Mouse (Mus musculus): ENCODE measurements at regions not wholly inside any gene's neighbourhood (a gene's known extent, or its start where the extent isn't known, plus 50 kb on each side); places are given as distances from the start of the nearest gene placed in this dataset.

DNA sequence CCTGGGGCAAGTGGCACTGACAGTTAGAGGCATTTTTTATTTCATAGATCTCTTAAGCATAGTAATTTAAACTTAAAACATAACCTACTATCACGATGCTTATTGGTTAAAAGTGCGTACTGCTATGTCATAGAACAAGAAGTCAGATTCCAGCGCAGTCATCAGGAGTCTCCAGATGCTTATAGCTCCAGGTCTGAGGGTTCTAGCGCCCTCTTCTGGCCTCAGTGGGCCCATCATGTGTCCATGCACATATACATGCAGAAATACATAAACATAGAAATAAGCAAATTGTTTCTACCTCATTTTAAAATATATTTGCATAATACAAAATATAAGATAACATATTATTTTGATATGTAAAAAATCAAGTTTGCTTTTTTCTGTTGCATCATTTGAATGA lies 1002.8 kb upstream of the Adgrl2 start:
- no peak for DNase-seq (ENCODE audit: low read depth, low spot score)

DNA sequence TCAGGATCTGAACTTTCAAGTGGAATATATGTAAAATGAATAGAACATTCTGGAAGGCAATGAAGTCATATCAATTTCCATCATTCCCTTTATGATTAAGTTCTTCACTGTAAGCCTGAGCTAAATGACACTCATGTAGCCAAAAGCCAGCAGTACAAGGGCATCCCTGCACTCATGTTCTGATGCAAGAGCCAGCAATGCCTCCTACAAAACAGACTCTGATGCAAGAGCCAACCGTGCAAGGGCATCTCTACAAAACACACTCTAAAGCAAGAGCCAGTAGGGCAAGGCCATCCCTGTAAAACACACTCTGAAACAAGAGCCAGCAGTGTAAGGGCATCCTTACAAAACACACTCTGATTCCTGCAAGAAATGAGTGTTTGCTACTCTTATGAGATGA lies 997.4 kb upstream of the Adgrl2 start:
- no peak for DNase-seq (ENCODE audit: low read depth, low spot score)

DNA sequence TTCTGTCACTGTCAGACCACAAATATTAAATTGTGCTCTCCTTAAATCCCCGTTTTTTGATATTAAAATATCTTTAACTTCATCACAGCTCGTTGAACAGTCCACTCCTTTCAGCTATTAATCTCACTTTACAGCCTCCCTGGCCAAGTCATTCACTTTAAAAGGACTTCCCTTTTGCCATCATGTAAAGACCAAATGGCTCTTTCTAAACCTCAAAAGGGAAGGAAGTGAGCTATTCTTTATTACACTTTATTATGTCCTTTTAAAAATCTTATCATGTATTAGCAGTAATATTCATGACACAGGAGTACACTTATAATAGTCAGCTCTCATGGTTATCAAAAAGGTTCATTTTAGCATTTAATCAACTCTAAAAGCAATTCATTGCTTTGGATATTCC lies 966.6 kb upstream of the Adgrl2 start:
- no peak for DNase-seq (ENCODE audit: low read depth, low spot score)

DNA sequence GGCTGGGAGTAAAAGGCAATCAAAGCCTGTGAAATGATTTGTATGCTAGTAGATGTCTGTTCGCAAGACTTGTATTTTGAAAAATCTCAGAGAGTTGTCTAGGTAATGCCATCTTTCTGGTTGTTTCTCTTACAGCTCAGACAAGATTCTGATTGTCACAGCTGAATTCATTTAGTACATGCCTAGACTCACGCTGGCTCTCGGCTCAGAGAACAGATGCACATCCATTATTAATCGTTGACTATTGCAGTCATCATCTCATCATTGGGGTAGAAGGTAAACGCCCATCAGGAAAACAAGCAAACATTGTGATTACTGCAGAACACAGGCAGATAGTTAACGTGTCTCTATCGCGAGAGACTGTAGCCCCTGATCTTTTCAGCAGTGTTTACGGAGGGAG lies 945.8 kb upstream of the Adgrl2 start:
- DNase-seq (ENCODE audit: low read depth, low spot score), result no peak

DNA sequence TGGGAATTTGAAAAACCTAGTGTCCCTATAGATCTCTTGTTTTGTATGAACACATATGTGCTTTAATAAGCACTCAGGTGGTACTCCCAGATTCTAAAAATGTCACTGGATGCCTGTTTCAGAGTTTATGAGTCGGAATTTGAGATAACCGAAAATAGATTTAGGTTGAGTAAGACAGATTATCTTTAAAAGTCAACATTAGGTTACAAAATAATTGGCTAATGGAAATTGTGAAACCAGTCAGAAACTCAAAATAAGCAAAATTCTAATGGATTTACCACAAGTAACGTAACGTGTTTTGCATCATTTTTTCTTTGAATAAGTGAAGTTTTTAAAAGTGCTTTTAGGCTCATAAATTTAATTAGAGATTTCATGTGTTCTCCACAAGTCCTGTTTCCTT lies 944.5 kb upstream of the Adgrl2 start:
- DNase-seq (ENCODE audit: low read depth, low spot score), result no peak

DNA sequence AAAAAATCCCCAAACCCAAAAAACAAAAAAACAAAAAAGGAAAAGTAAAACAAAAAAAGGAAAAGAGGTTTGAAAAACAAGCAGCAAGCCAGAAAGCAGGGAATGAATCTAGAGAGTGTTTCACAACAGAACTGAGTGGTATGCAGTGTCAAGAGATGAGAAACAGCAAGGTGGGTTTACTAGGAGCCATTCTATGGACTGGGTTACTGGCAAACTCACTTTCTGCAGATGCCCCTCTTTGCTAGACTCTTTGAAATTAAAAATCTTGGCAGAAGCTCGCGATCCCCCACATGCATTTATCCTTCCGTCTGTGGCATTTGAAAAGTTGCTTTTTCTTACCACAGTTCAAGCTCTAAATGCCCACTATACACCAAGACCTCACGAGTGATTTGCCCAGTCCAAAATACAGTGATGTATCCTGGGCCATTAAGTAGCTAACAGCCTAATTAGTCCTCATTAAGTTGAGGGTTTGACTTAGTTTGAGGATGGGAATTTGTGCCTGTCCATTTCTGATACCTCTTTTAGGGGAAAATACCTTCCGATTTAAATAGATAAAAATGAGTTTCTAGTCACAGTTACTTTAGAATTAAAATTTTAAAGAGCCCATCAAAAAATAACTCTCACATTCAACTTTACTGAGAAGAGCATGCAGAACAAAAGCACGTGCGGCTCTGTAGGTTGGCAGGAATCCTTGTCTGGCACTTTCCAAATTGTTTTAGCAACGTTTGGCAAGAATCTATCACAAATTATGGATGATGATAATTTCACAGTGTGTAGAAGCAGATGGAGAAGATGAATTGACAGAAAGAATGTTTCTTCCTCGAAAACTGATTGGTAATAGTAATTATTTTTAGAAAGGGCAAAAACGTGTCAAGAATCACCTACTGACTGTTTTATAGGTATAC lies 938.4 kb upstream of the Adgrl2 start:
- DNase-seq (ENCODE audit: low read depth, low spot score), result no peak

DNA sequence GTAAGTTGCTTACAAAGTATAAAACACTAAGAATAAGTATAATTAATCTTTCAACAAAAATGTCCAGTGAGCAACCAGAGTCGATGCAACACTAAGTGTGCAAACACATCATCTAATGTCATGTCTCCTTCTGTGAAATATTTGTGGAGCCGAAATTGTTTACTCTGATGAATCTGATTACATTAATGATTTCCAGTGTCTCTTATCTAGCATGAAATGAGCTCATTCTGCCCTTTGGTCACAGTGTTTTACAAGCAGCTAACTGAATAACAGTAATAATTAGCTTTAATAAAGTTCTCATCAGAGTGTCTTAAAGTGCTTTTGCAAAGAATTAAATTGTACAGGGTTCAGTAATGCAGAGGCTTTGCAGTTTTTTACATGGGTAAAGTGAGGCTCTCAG lies 929.9 kb upstream of the Adgrl2 start:
- DNase-seq (ENCODE audit: low read depth, low spot score), result no peak

DNA sequence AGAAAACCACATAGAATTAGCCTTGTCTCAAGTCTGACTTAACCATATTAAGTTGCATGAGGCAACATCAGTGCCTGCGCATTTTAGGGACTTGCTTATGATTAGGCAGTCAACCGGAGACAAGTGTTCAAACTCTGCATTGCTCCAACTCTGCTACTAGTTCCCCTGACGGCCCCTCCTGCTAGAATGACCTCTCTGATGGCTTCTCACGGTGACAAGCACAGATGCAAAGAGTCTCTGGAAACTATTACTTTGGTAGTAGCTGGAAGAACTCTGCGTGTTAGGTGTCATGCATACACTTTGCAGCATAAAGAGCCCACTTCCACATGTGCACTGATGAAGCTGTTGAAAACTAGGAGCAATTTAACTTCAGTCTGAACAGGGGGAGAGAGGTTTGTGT lies 927.8 kb upstream of the Adgrl2 start:
- no peak for DNase-seq (ENCODE audit: low read depth, low spot score)

DNA sequence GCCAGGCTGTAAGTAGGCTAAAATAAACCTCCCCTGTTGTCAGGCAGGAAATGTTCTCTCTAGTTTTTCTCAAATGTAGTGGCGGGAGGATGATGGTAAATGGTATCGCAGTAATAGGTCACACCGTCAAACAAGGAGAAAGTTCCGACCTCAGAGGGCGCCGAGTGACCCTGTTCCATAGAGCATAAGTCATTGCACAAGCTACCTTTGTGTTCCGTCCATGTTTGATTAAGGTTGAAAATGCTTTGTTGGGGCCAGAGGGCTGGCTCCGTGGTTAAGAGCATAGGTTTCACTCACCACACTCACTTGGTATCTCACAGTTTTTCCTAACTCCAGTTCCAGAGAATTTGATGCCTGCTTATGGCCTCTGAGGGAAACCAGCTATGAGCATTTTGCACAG lies 920.4 kb upstream of the Adgrl2 start:
- DNase-seq (ENCODE audit: low read depth, low spot score), result no peak

DNA sequence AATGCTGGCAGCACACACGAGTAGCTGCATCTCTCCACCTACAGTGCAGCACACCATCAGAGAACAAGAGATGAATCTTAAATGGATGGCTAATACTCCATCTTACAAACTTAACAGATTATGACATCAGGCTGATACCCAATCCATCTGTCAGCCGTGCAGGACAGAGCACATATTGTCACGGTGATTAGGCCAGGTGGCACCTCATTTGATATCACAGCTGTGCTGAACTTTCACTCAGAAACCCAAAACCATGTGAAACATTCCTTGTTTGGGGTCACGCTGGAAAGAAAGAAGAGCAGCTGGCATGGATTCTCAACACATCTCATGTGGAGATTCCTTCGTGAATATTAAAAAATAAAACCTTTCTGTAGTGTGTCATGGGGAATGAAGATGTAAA lies 911.4 kb upstream of the Adgrl2 start:
- no peak for DNase-seq (ENCODE audit: low read depth, low spot score)

DNA sequence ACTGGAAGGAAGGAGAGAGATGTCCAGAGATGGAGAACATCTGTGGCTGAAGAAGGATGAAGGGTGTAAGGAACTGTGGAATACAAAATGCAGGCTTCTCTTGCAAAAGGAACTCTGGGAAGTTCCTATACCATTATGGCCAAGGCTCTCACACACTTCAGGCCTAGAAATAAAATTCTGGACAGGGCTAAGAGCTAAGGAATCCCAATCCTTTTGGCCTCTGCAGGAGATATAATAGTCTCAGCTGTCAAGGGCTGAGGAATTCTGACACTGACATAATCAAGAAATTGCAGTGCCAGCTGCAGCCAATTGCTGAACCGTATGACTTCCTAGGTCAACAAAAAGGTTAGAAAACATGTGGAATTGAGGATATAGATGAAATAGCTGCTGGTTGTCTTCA lies 886.2 kb upstream of the Adgrl2 start:
- DNase-seq (ENCODE audit: low read depth, low spot score), result no peak

DNA sequence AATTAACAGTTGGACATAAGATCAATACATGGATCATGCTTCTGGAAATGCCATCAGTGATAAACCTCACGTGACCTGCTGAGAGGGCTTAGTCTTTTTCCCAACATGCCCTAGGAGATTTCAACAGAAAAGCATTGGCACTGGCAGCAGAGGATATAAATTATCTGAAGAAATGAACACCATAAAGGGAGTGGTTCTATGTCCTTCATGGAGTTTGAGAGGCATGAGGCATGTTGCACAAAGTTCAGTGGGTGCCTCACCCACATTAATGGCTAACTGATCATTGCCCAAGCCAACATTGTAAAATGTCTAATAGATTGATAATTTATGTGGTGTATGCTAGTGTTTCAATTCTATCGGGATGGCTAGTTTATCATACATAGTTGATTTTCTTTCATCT lies 875.6 kb upstream of the Adgrl2 start:
- no peak for DNase-seq (ENCODE audit: low read depth, low spot score)

DNA sequence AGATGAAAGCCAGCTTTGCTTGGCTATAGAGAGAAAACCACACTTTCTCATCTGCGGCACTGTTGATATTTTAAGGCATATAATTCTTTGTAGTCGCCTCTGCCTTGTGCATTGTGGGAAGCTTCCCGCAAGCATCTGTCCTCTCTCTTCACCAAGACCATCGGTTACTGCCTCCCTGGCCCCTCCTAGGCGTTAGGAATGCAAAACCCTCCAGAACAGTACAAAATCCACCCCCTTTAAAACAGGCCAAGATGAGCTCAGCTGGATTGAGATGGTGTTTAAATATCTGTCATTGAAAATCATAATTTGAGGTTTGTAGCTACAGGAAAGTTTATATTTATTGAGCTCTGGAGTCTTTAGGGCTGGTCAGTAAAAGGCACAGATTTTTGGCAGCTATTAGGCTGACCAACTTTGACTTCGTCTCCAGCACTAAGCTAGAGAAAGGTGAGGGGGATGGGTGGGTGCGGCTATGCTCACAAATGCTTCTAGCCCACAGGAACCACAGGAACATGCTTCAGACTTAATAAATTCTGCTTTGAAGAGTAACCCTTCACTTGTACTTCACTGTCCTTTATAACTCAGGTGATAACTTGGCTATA lies 856.7 kb upstream of the Adgrl2 start:
- DNase-seq (ENCODE audit: low read depth, low spot score), result no peak

DNA sequence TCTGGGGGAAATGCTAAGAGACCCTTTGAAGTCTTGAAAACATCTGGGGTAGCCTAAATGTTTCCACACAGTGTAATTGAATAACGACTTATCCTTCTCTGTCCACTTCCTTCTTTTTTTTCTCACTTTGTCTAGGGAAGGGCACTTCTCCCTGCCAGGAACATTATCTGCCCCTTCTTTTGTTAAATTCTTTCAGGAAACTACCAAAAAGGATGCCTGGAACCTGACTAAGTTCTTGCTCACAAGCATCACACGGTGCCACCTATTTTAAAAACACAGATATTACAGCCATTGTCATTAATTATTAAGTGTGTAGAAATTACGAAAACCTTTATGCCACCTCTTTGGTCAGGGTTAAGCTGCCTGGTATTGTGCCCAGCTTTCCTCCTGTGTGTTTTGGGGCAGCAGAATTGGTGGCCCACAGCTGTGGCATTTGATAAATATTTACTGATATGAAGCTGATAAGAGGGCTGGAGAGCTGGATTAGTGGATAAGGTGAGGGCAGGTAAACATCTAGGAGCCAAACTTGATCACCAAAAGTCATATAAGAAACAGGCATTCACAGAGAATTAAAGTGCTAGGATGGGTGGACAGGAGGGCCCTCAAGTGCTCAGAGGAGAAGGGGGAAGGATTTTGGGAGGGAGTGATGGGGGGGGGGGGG lies 855.6 kb upstream of the Adgrl2 start:
- DNase-seq (ENCODE audit: low read depth, low spot score), result no peak

DNA sequence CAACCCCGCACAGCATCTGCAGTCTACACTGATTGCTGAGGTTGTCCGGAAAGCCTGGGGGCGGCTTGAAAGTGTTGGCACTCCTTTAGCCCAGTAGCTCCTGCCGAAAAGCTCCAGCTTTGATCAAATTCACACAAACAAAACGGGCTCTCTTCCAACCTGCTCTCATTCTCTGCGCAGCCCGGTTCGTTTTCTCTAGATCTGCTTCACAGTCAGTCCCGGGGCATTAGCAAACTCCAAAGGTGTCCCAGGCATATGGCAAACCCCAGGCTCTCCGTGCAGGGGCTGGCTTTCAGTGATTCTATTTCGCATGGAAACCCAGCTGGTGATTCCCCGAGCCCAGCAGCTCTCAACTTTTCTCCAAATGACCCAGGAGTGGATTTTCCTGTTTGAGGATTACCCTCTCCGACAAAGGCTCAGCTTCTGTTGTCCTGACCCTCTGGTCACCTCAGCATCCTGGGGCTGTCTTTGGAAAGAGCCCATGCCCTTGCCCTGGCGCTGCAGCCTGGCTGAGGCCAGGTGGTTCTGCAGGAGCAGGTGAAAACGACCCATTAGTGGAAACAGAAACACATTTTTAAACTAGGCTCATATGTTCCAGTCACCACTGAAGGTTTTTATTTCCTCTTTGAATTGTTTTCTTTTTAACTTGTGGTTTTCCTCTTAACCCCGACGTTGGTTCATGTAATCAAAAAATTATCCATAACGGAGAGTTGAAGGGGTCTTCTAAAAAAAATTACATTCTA lies 854.9 kb upstream of the Adgrl2 start:
- no peak for DNase-seq (ENCODE audit: low read depth, low spot score)

DNA sequence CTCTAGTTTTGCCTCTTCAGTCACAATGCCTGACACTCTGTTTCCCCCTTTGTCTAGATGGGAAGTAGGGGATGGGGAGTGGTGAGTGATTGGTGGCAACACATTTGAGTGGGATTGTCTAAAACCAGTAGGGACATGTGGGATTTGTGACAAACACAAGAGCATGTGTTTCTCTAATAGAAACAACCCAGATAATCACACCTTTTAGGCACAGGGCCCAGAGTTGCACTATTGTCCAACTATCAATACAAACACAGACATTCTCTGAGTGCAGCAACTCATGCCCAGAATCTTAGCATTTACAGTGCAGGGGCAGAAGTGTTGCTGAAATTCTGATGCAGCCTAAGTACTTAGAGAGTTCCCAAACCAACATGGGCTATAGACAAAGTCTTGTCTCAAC lies 847.6 kb upstream of the Adgrl2 start:
- no peak for DNase-seq (ENCODE audit: low read depth, low spot score)

DNA sequence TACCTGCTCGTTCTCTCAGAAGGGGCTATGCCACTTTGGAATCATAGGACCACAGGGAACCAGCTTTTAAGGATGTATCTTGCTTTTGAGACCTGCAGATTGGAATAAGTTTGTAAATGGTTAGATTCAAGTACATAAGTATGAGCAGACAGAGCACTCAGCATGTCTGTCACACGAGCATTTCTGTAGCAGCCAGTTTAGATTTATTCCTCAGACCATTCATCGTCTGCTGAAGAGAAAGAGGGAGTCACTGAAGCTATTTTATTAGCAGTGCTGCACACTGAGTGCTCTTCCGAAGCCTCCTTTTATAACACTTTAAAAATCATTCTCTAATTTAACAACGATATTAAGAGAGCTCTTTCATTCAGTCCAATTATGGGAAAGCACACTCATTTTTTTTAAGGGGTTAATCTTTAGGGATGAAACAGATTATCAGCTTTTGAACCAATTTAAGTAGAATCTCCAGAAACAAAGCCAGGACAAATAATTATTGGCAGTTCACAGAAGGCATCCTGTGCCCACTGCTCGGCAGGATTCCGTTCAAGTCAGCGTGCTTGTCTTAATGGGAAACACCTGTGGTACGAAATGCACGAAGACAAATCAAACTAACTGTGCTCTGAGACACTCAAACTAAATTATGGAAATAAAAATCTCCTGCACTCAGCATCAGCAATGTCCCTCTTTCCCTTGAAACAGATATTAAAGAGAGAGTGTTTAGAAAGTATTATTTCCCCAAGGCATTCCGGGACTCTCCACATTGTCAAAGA lies 846.3 kb upstream of the Adgrl2 start:
- DNase-seq (ENCODE audit: low read depth, low spot score), result no peak

DNA sequence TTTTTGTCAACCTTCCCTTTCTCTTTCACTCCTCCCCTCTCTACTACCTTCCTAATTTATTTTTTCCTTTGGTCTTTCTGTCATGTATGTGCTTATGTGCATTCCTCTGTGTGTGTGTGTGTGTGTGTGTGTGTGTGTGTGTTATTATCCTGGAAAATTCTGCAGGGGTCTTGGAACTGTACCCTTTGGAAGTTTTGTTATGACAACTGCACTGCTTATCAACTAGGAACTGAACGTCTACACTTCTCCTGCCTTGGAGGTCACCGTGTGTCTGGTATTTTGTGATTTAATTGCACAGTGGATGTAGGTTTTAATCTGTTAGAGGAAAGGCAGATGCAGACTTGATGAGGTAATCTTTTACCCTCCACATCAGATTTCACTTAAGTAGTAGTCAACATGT lies 836.8 kb upstream of the Adgrl2 start:
- no peak for DNase-seq (ENCODE audit: low read depth, low spot score)

DNA sequence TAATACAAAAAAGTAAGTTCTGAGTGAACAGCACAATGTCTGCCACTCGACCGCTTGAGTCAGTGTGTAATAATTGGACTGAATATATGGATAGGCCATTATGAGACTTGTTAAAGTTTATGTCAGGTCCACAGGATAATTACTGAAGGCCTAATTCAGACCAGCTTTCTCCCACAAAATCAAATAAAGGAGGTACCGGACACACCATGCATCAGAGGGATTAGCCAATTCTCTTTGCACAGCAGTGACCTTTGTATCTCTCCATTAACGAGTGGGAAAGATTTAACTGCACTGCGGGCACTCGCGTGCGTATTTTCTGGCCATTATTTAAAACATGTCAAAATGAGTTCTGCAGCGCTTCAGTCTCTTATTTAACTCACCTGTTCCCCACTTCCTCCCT lies 836.4 kb upstream of the Adgrl2 start:
- DNase-seq (ENCODE audit: low read depth, low spot score), result no peak

DNA sequence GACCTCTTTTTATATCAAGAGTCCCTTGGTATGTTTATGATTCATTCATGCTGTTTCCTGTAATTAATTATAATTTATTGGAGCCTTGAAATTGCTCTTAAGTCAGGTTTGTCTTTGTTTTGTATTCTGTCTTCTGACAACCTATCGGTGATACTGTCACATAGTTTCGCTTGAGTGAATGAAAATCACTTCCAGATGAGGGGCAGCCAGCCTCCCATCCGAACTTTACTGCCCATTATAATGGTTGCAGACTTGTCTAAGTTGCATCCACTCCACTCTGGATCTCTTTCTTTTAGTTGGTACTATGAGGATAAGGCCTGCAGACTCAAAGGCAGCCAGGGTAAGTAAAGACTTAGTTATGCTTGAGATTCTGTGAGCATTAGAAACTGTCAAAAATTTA lies 830.3 kb upstream of the Adgrl2 start:
- no peak for DNase-seq (ENCODE audit: low read depth, low spot score)

DNA sequence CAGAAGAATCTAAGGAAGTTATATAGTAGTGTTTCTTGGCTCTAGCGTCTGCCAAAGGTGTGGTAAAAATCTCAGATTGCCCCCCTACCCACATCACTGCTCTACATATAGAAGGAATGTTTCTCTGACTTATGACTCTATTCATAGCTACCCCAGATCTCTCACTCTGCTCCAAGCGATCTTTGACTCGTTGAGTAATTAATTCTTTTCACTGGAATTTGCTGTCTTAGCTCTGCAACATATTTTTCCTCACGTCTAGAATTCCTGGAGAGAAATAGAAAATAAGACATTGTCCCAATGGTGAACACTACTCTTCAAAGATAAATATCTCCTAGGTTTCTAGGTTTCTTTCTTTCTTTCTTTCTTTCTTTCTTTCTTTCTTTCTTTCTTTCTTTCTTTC lies 829.5 kb upstream of the Adgrl2 start:
- DNase-seq (ENCODE audit: low read depth, low spot score), result no peak

DNA sequence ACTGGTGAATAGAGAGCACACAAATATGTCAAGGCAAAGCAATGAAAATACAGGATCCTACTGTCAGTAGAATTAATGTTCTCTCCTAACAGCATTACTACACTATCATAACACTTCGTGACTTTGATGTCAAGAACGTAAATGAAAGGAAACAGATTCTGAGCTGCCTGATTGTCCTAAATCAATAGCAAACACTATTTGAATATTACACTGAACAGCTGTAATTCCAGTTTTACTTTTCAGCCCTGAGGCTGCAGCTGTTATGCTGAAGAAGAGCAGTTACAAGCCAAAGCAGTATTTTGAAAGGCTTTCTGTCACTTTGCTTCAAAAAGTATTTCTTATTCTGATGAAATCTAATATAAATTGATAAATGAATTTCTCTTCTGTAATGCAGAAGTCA lies 828.7 kb upstream of the Adgrl2 start:
- DNase-seq (ENCODE audit: low read depth, low spot score), result no peak
